Mouse (Mus musculus) hindbrain, embryonic 13.5 days (tissue): ENCODE data around the gene Fbxo34. TPM values are rescaled to one million over a fixed set of nuclear protein-coding genes. Genes with fewer than 3 reads are reported as not detected.

Experiments
- ATAC-seq: fragments of 200-750 bp; cut with Nextera tagmentation; 2 replicates; pipeline ENCODE4 v1.8.0; 2017; ENCODE audit warnings: moderate TSS enrichment; ENCODE audit not compliant: low FRiP score
- H3K27ac ChIP-seq: fragments of 300-500 bp; sonication (generic); 2 replicates; pipeline ENCODE4 v1.5.1; 2015; ENCODE audit warnings: inconsistent platforms, mild to moderate bottlenecking, moderate library complexity
- H3K27me3 ChIP-seq: fragments of 300-500 bp; sonication (generic); 2 replicates; pipeline ENCODE4 v1.6.1; 2015; ENCODE audit warnings: mild to moderate bottlenecking, inconsistent platforms
- H3K36me3 ChIP-seq: fragments of 300-500 bp; sonication (generic); 2 replicates; pipeline ENCODE4 v1.6.1; 2015; ENCODE audit warnings: mild to moderate bottlenecking, inconsistent platforms
- H3K4me1 ChIP-seq: fragments of 300-500 bp; sonication (generic); replicated peaks from 2 replicates; pipeline ENCODE4 v1.6.1; 2015; ENCODE audit warnings: inconsistent platforms
- H3K4me2 ChIP-seq: fragments of 300-500 bp; sonication (generic); 2 replicates; pipeline ENCODE4 v1.6.1; 2015; ENCODE audit warnings: inconsistent platforms, mild to moderate bottlenecking, moderate library complexity
- H3K4me3 ChIP-seq: fragments of 300-500 bp; sonication (generic); 2 replicates; pipeline ENCODE4 v1.5.1; 2015; ENCODE audit warnings: mild to moderate bottlenecking, inconsistent platforms
- H3K9ac ChIP-seq: fragments of 300-500 bp; sonication (generic); 2 replicates; pipeline ENCODE4 v1.6.1; 2015; ENCODE audit warnings: mild to moderate bottlenecking, inconsistent platforms
- H3K9me3 ChIP-seq: fragments of 300-500 bp; sonication (generic); 2 replicates; pipeline ENCODE4 v1.6.1; 2016; ENCODE audit warnings: inconsistent platforms
- WGBS: fragments of 180-500 bp; shearing (Covaris S2); methylation state at CpG from one replicate; pipeline ENCODE4 v1.1.7; 2015; 5-methylcytosine and 5-hydroxymethylcytosine counted together
- polyA plus RNA-seq: library from polyadenylated mRNA; unstranded; fragments of >200 nt; fragmentation: Nextera tagmentation; extraction: Ambion mirVana; gene quantifications from 2 replicates; pipeline ENCODE4 v1.2.1, GENCODE M21; 2015

The Fbxo34 gene
- polyA plus RNA-seq, 1 experiment from 2014 or later: 26.3 TPM

DNA sequence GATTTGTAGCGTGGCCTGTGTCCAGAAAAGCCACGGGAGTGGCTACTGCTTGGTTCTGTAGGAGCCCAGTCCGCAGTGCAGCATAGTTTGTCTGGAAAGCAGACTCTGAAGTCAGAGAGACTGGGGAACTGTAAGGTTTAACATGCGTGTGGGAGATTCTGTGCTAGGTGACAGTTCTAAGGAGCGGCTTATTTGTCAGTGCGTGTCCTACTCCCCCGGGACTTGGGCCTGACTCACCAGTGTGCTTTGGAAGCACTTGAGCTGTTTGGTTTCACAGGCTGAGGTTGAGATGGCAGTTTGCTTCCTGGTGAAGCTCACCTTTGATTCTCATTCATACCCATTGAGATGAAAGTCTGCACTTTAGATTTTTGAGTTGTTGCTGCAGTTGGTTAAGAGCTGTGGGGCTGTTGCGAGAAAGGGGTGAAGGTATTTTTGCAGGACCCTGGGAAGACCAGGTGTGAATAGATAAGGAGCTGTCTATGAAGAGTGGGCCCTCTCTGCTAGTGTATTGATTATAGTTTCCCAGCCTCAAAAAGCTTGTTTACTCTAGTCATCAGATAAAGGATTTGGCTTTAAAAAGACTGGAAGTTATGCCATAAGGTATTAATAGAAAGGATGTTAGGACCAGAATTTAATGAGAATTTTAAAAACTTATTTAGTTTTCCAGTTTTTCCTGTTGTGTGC is 24.5 kb downstream of the Fbxo34 start:
- Histone ChIP-seq H3K36me3 (no peaks in the 10 kb centered on the region), H3K9me3 (no peaks in the 10 kb centered on the region), H3K4me1 (peaks cover 18% of the 10 kb centered on the region), H3K4me2 (no peak overlapping the region), H3K4me3 (no peak overlapping the region), H3K9ac (peak overlapping the region; percentile 43; the same call in 1 of the 2 replicates), H3K27ac (no peak overlapping the region), H3K27me3 (no peaks in the 10 kb centered on the region)
- no peak for ATAC-seq
- WGBS: 91% methylated on average over 8 of the region's 8 CpGs

DNA sequence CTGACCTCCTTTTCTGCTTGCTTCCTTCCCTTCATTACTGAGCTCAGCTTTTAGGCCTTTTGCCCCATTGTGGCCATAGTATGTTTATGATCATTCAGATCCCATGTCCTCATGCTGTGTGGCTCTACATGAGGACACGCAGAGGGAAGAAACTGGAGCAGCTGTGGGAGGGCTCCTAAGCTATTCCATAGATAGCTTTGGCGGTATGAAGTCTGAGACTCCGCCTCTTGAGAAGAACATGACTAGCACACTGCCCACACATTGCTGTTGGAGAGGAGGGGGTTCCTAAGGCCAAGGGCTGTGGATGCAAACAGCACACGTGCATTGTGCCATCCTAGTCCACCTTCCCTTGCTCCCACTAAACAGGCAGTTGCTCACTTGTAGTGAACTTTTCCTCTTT is 26.0 kb downstream of the Fbxo34 start:
- Histone ChIP-seq H3K27me3 (no peaks in the 10 kb centered on the region), H3K9me3 (no peaks in the 10 kb centered on the region), H3K4me3 (no peak overlapping the region), H3K4me1 (peaks cover 18% of the 10 kb centered on the region), H3K4me2 (no peak overlapping the region), H3K27ac (no peak overlapping the region), H3K9ac (no peak overlapping the region), H3K36me3 (no peaks in the 10 kb centered on the region)
- WGBS: 93% methylated on average over 4 of the region's 4 CpGs
- no peak for ATAC-seq

DNA sequence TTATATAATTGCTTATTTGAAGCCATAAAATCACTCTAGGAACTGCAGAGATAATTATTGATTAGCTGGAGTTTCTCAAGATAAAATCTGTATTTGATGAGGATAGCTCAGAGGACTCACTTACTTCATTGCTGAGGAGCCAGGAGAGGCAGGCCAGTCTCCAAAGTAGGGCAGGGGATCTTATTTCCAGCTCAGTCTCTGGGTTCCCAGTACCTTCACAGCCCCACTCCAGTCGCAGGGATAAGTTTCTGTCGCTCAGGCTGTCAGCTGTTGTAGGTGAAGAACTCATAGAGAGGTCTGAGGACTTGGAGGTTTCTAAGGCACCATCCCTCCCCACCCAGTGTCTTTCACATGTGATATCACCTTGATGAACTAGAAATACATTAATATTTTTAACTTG is 27.5 kb downstream of the Fbxo34 start:
- Histone ChIP-seq H3K4me3 (no peak overlapping the region), H3K27me3 (no peaks in the 10 kb centered on the region)
- no peak for ATAC-seq

DNA sequence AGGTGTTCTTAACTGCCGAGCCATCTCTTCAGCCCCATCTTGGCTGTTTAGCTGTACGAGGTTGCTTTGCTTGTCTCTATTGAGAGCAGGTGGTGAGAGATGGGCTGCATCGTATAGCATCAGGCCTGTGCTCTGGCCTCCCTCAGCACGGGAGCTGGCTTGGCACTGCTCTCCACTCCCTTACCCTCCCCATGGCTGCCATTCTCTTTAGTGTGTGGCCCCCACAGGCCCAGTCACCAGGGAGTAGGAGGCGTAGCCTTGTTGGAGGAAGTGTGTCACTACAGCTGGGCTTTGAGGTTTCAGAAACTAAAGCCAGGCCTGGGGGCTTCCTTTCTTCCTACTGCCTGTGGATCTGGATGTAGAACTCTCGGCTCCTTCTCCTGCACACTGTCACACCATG is 32.0 kb downstream of the Fbxo34 start:
- no peak for ATAC-seq
- H3K4me3 ChIP-seq: no peak overlapping the region
- no peaks in the 10 kb centered on the region for H3K36me3 ChIP-seq
- H3K27me3 ChIP-seq: no peaks in the 10 kb centered on the region
- 83% methylated on average over 6 of the region's 6 CpGs for WGBS
- H3K9me3 ChIP-seq: no peaks in the 10 kb centered on the region
- no peak overlapping the region for H3K4me2 ChIP-seq
- no peak overlapping the region for H3K27ac ChIP-seq
- H3K9ac ChIP-seq: no peak overlapping the region
- peaks cover 11% of the 10 kb centered on the region for H3K4me1 ChIP-seq

More for the DNA sequence above, 27.5 kb downstream of the Fbxo34 start:
- Histone ChIP-seq H3K36me3 (no peaks in the 10 kb centered on the region), H3K9ac (no peak overlapping the region), H3K4me2 (no peak overlapping the region), H3K4me1 (peaks cover 21% of the 10 kb centered on the region), H3K27ac (no peak overlapping the region), H3K9me3 (no peaks in the 10 kb centered on the region)
- 77% methylated on average over 2 of the region's 2 CpGs for WGBS

DNA sequence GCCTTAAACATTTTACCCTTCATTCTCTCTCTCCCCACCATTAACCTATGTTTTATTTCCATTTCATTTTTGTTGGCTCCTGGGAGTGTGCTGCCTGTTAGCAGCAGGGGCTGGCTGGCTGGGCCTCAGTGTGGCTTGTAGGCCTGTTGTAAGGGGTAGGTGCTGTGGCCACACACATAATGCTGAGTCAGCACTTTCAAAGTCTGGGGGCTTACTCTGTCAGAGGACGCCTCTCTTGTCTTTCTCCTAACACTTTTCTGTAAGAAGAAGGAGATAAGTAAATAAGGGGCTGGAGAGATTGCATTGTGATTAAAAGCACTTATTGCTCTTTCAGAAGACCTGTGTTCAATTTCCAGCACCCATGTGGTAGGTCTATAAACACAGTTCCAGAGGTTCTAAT is 32.9 kb downstream of the Fbxo34 start:
- WGBS: 91% methylated on average over 1 of the region's 1 CpGs
- no peak for ATAC-seq
- H3K4me2 ChIP-seq: no peak overlapping the region
- no peak overlapping the region for H3K4me3 ChIP-seq
- H3K4me1 ChIP-seq: peaks cover 11% of the 10 kb centered on the region
- H3K9me3 ChIP-seq: no peaks in the 10 kb centered on the region
- H3K27me3 ChIP-seq: no peaks in the 10 kb centered on the region
- H3K9ac ChIP-seq: no peak overlapping the region
- H3K36me3 ChIP-seq: no peaks in the 10 kb centered on the region
- H3K27ac ChIP-seq: no peak overlapping the region

DNA sequence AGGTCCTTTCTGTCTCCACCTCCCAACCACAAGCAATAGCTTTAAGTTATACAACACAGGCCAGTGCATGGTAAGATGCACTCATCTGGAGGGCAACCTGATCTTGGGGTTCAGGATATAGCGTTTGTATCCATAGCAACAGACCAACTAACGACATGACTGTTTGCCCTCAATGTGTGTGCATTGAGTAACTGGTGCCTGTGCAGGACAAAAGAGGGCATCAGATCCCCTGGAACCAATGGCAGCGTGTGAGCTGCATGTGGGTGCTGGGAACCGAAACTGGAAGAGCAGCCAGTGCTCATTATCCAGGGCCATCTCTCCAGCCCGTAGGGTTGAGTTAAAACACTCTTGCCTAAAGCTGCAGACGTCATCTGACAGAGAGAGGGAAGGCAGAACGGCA is 38.5 kb downstream of the Fbxo34 start:
- WGBS: 49% methylated on average over 7 of the region's 7 CpGs
- no peak overlapping the region for H3K9ac ChIP-seq
- no peak for ATAC-seq
- H3K4me2 ChIP-seq: no peak overlapping the region
- H3K9me3 ChIP-seq: no peaks in the 10 kb centered on the region
- peaks cover 19% of the 10 kb centered on the region for H3K4me1 ChIP-seq
- H3K27me3 ChIP-seq: no peaks in the 10 kb centered on the region
- H3K4me3 ChIP-seq: no peak overlapping the region
- H3K36me3 ChIP-seq: no peaks in the 10 kb centered on the region
- peak overlapping the region; percentile 1; the same call in 1 of the 2 replicates for H3K27ac ChIP-seq

DNA sequence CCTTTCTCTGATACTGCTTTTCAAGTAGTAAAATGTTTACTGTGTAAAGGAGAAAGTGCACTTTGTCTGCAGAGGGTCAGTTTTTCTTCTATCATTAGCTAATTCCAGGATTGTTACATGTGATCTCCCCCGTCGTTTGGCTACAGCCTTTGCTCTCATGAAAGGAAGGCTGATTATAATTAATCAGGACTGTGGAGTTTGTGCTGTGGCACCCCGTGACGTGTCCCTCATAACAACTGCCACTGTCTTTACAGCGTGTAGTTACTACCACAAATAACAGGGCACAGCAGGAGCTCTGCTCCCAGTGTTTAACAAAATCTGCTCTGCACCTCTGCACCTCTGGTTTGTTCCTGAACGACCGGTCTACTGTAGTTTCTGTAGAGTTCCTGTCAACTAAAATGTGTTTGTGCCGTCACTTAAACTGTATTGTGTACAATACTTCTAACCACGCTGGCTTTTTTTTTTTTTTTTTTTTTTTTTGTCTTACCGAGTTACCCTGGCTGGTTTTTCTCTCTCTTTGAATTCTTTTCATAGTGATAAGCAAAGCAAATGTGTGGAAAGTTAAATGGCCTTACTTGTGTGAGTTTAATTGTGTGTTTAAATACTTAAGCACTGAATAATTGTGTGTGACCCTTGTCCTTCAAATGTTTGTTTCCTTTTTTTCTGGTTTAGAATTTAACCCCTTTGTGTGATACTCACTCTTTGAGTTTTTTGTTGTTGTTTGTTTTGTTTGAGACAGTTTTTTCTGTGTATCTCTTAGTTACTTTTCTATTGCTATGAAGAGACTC is 39.3 kb downstream of the Fbxo34 start:
- ATAC-seq: no peak
- no peak overlapping the region; the same call in 1 of the 2 replicates for H3K4me2 ChIP-seq
- 0 out of 2 replicates have a peak overlapping the region, but pooled peaks have one; percentile 44 for H3K27ac ChIP-seq
- no peaks in the 10 kb centered on the region for H3K27me3 ChIP-seq
- no peak overlapping the region for H3K4me3 ChIP-seq
- no peak overlapping the region for H3K9ac ChIP-seq
- H3K4me1 ChIP-seq: peaks cover 13% of the 10 kb centered on the region
- H3K36me3 ChIP-seq: 0 out of 2 replicates have a peak, but pooled peaks cover 5% of the 10 kb centered on the region
- 31% methylated on average over 10 of the region's 10 CpGs for WGBS
- H3K9me3 ChIP-seq: no peaks in the 10 kb centered on the region

DNA sequence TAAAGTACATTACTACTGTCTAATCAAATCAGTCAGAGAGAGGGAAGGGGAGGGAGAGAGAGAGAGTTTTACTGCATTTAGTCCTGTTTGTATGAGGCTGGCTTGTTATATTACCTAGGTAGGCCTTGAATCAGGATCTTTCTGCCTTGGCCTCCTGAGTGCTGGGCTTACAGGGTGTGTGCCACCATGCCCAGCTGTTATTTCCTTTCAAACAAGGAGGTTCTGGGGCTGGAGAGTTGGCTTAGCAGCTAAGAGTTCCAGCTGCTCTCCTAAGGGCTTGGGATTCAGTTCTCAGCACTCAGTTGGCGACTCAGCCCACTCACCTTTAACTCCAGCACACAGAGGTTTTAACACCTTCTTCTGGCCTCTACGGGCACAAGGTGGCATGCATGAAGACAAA is 40.5 kb downstream of the Fbxo34 start:
- no peak for ATAC-seq
- 97% methylated on average over 2 of the region's 2 CpGs for WGBS
- Histone ChIP-seq H3K36me3 (0 out of 2 replicates have a peak, but pooled peaks cover 5% of the 10 kb centered on the region), H3K4me2 (no peak overlapping the region), H3K4me3 (no peak overlapping the region), H3K27ac (no peak overlapping the region), H3K4me1 (peaks cover 13% of the 10 kb centered on the region), H3K9me3 (no peaks in the 10 kb centered on the region), H3K27me3 (no peaks in the 10 kb centered on the region), H3K9ac (no peak overlapping the region)

DNA sequence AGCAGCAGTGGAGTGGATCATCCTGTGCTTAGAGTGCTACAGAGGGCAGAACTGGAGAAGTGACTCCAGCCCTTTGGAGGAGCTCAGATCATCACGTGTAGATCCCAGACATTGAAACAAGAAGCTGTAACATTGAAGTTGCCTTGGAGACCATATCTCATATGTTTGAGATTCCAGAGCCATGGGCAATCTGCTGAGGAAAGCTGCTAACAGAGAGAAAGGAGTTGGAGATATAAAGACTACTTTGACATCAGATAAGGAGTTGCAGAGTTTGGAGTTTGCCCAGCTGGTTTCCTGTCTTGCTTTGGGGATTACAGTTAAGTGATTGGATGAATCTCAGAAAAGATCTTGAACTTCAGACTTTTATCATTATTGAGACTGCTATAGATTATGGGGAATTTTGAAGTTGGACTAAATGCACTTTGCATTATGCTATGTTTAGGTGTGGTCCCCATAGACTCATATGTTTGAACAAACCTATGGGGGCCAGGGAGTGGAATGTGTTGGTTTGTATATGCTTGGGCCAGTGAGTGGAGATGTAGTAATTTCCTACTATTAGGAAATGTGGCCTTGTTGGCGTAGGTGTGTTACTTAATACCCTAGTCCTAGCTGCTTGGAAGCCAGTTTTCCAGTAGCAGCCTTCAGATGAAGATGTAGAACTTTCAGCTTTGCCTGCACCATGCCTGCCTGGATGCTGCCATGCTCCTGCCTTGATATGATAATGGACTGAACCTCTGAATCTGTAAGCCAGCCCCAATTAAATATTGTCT is 43.6 kb downstream of the Fbxo34 start:
- Histone ChIP-seq H3K27me3 (no peaks in the 10 kb centered on the region), H3K36me3 (0 out of 2 replicates have a peak, but pooled peaks cover 5% of the 10 kb centered on the region), H3K9ac (no peak overlapping the region), H3K4me3 (no peak overlapping the region), H3K9me3 (no peaks in the 10 kb centered on the region), H3K4me2 (no peak overlapping the region), H3K27ac (no peak overlapping the region), H3K4me1 (peaks cover 8% of the 10 kb centered on the region)
- ATAC-seq: no peak
- 97% methylated on average over 2 of the region's 2 CpGs for WGBS

DNA sequence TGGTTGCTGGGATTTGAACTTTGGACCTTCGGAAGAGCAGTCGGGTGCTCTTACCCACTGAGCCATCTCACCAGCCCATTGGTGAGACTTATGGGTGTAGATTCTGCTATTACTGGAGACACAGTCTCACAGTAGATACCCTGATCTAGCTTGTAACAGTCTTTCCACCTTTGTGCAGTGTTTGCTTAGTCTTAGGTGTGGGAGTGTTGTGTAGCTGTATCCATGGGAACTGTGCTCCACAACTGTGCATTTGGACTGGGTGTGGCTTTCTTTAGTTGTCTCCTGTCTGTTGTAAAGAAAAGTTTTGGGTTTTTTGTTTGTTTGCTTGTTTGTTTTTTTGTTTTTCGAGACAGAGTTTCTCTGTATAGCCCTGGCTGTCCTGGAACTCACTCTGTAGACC is 45.7 kb downstream of the Fbxo34 start:
- 0 out of 2 replicates have a peak, but pooled peaks cover 5% of the 10 kb centered on the region for H3K36me3 ChIP-seq
- ATAC-seq: no peak
- no peaks in the 10 kb centered on the region for H3K4me1 ChIP-seq
- H3K4me3 ChIP-seq: no peak overlapping the region
- no peak overlapping the region for H3K4me2 ChIP-seq
- no peak overlapping the region for H3K27ac ChIP-seq
- WGBS: 96% methylated on average over 3 of the region's 3 CpGs
- no peaks in the 10 kb centered on the region for H3K27me3 ChIP-seq
- no peak overlapping the region for H3K9ac ChIP-seq
- H3K9me3 ChIP-seq: no peaks in the 10 kb centered on the region

DNA sequence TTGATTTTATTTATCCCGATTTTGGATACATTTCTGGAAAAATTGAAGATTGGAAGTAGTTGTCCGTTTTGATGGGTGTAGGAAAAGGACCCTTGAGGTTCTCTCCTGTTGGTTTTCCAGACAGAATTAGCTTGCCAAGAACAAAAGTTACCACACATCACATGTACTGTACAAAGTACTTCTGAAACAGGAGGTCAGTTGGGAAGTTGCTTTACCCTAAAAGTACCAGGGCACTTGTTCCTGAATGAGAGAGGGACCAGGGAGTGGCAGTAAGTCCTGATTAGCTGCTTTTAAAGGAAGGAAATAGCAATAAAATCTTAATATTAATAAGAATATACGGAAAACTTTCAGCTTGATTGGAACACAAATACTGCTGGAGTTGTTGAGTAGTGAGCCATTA is 46.9 kb downstream of the Fbxo34 start:
- WGBS: 85% methylated on average over 3 of the region's 3 CpGs
- Histone ChIP-seq H3K27me3 (no peaks in the 10 kb centered on the region), H3K27ac (no peak overlapping the region), H3K4me3 (no peak overlapping the region), H3K36me3 (0 out of 2 replicates have a peak, but pooled peaks cover 5% of the 10 kb centered on the region), H3K9me3 (no peaks in the 10 kb centered on the region), H3K4me2 (no peak overlapping the region), H3K4me1 (no peaks in the 10 kb centered on the region), H3K9ac (no peak overlapping the region)
- ATAC-seq: no peak

DNA sequence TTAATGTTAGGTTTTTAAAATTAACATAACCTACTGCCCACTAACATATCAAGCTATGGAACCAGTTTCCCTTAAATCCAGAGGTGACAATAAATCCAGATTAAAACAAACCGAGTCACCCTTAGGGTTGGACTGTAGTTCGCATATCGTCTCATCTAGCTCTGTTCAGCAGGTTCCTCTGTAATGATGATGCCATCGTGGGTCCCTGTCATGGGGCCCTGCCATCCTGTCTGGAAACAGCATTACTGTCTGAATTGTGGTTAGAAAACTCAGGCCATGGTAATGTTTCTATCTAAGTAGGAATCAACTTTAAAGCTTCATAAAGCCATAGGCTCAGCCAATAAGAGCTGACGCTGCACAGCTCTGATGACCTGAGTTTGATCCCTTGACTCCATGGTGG is 48.4 kb downstream of the Fbxo34 start:
- no peak for ATAC-seq
- Histone ChIP-seq H3K9me3 (no peaks in the 10 kb centered on the region), H3K4me2 (no peak overlapping the region), H3K4me1 (no peaks in the 10 kb centered on the region), H3K27me3 (no peaks in the 10 kb centered on the region), H3K27ac (no peak overlapping the region), H3K9ac (no peak overlapping the region), H3K36me3 (0 out of 2 replicates have a peak, but pooled peaks cover 5% of the 10 kb centered on the region), H3K4me3 (no peak overlapping the region)
- WGBS: 65% methylated on average over 5 of the region's 5 CpGs
